In the genomic region with DNA sequence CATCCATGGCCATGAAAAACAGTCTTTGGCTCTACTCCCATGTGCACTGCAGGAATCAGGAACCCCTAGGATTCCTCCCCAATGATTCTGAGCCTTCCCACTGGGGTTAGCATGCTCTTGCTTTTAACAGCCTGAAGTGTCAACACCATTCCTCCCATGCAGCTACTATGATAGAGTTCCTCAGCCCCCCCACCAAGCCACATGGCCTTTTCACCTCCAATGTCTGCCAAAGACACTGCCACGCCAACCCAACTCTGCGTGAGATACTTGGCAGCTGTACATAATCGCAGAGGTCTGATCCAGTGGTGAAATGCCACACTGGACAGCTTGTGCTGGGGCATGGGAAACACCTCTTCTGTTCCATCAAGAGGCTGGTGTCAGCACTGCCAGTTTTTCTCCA, we compare ENCODE assay signal across 16 mouse cellular contexts.
DNase-seq lines count a peak whose midpoint lies in the region.
"Had no signal": no experiment of that assay in that cellular context is flagged by ENCODE, and none has a peak within 500 bp of the region (broad histone marks: within the 10 kb centered on the region; RNA-seq: fewer than 3 reads in every experiment).

No protein-coding gene starts in this region.

- H3K27ac ChIP-seq in heart, embryonic 10.5 days = no peak overlapping the region
- H3K27ac ChIP-seq: embryonic facial prominence, embryonic 15.5 days; forebrain, embryonic 10.5 days; hindbrain, embryonic 12.5 days had no signal

- 83% methylated on average over 3 of the region's 3 CpGs for WGBS in heart, embryonic 10.5 days

- no peak overlapping the region for H3K4me3 ChIP-seq in heart, embryonic 10.5 days
- H3K4me3 ChIP-seq: embryonic facial prominence, embryonic 15.5 days; erythroblast, embryonic 14.5 days; forebrain, embryonic 10.5 days; hindbrain, embryonic 12.5 days had no signal

- no peaks in the 10 kb centered on the region for H3K4me1 ChIP-seq in heart, embryonic 10.5 days
- H3K4me1 ChIP-seq: embryonic facial prominence, embryonic 15.5 days; forebrain, embryonic 10.5 days; hindbrain, embryonic 12.5 days had no signal

- H3K27me3 ChIP-seq in heart, embryonic 10.5 days (ENCODE audit: insufficient read depth, poor library complexity, severe bottlenecking) = no peaks in the 10 kb centered on the region; the same call in 1 of the 2 replicates
- H3K27me3 ChIP-seq: hindbrain, embryonic 12.5 days had no signal

- no peaks in the 10 kb centered on the region for H3K9me3 ChIP-seq in heart, embryonic 10.5 days
- H3K9me3 ChIP-seq: embryonic facial prominence, embryonic 15.5 days; forebrain, embryonic 10.5 days; hindbrain, embryonic 12.5 days had no signal

- no peaks in the 10 kb centered on the region for H3K36me3 ChIP-seq in heart, embryonic 10.5 days
- H3K36me3 ChIP-seq: embryonic facial prominence, embryonic 15.5 days; forebrain, embryonic 10.5 days; hindbrain, embryonic 12.5 days had no signal

- peak; percentile 19 for DNase-seq in gastrocnemius, adult 18-20 months (ENCODE audit: low spot score)
- no peak for DNase-seq in gastrocnemius, adult 8-10 months (ENCODE audit: low spot score in 2 of 2)
- peak; percentile 21 for DNase-seq in heart, adult 8-10 months (ENCODE audit: low spot score)
- DNase-seq in heart, embryonic 10.5 days (ENCODE audit: low spot score) = no peak
- DNase-seq in lung, postnatal 10 days = peak; percentile 1
- DNase-seq in lung, postnatal 4 days = no peak
- DNase-seq in skeletal muscle tissue, adult 2 months (ENCODE audit: low read depth, low spot score) = peak; percentile 38
- DNase-seq in kidney, postnatal 14 days = no peak
- DNase-seq: adrenal gland, postnatal 25 days; cerebellum, adult 2 months; gastrocnemius, postnatal 14 days; kidney, adult 8-10 months had no signal

Comparison
In these comparisons a context has a peak if more than half of its experiments do, and no peak if none do; other contexts are left out.
1. DNase-seq: peak in gastrocnemius, adult 18-20 months (single experiment), heart, adult 8-10 months (single experiment), lung, postnatal 10 days (single experiment) and skeletal muscle tissue, adult 2 months (single experiment); none in gastrocnemius, adult 8-10 months (0 of 2), heart, embryonic 10.5 days (single experiment), lung, postnatal 4 days (0 of 2) and kidney, postnatal 14 days (single experiment).